Mouse (Mus musculus) embryonic stem cell, embryonic (primary cell): ENCODE data around the gene Akr1b7.
"Not testable (repeated sequence)": the region's sequence is repeated elsewhere in the genome, so short reads cannot be mapped to it uniquely, and the experiment has no call there.

Experiments used
- CTCF ChIA-PET, 4 experiments: fragments of 300-600 bp in 2 of 4; fragments of 350-600 bp in 2 of 4; sonication (Branson Sonifier 250); formaldehyde crosslinking; loops; one replicate each; lab custom pipeline; 2022; ENCODE audit warnings: inconsistent platforms in 2 of 4; lab: Charles Lee
- POLR2A ChIA-PET, 4 experiments: fragments of 300-600 bp in 2 of 4; fragments of 350-600 bp in 2 of 4; sonication (Branson Sonifier 250); formaldehyde crosslinking; loops; one replicate each; lab custom pipeline; 2022; ENCODE audit warnings: antibody characterized with exemption in 4 of 4, inconsistent platforms in 1 of 4; lab: Charles Lee

Gene Akr1b7

GRCm38 (mm10) chr6:34412023-34412422 is at the start of gene Akr1b7:
Akr1b7 (plus strand) TSS chr6:34412334.
- ChIA-PET CTCF (no interaction called here), POLR2A (no interaction called here)

- ChIA-PET POLR2A (interaction anchor here in 2 of 4 experiments (0.5 to 1.8 kb wide), 7 partner anchors 8 to 822 kb away, joined by 3 to 5 read pairs (median 4); partner anchors contain the start of gene Akr1b8 (in 1 of the 2)), CTCF (interaction anchor here (0.6 to 2.4 kb wide), 12 partner anchors 9 to 396 kb away, joined by 3 to 11 read pairs (median 4); partner anchors contain the start of genes Akr1b8 (in 3 of the 4), Akr1b10 (in 1 of the 4) and Akr1b3 (in 1 of the 4))
Measured at GRCm38 (mm10) chr6:34364217-34365136, 47.7 kb upstream of the Akr1b7 start.

GRCm38 (mm10) chr6:34367998-34368397 is 44.1 kb upstream of the Akr1b7 start:
- ChIA-PET CTCF (interaction anchor here in 2 of 4 experiments (1.0 to 1.2 kb wide), 2 partner anchors 21 to 22 kb away, joined by 3 to 5 read pairs; no protein-coding TSS in a partner anchor), POLR2A (interaction anchor here in 2 of 4 experiments (0.5 to 1.3 kb wide), 3 partner anchors 14 to 173 kb away, joined by 3 to 4 read pairs (median 4); no protein-coding TSS in a partner anchor)

GRCm38 (mm10) chr6:34370081-34370480 is 42.1 kb upstream of the Akr1b7 start:
- ChIA-PET CTCF (interaction anchor here in 2 of 4 experiments (0.6 to 1.3 kb wide), 3 partner anchors 11 to 77 kb away, joined by 3 to 14 read pairs (median 4); no protein-coding TSS in a partner anchor), POLR2A (interaction anchor here in 2 of 4 experiments (0.7 to 1.9 kb wide), 6 partner anchors 10 to 508 kb away, joined by 3 to 6 read pairs (median 4); partner anchors contain the start of gene Cyren (in 1 of the 2))

- CTCF ChIA-PET, result interaction anchor here (0.6 to 1.5 kb wide), 7 partner anchors 76 to 886 kb away, joined by 3 to 10 read pairs (median 3); no protein-coding TSS in a partner anchor
Measured at GRCm38 (mm10) chr6:34371700-34372351, 40.3 kb upstream of the Akr1b7 start.

GRCm38 (mm10) chr6:34373841-34374240 is 38.3 kb upstream of the Akr1b7 start:
- ChIA-PET POLR2A (interaction anchor here in 3 of 4 experiments (0.6 to 1.2 kb wide), 6 partner anchors 10 to 30 kb away, joined by 3 to 5 read pairs (median 4); partner anchors contain the start of gene Akr1b10 (in 2 of the 3)), CTCF (interaction anchor here (0.5 to 1.2 kb wide), 8 partner anchors 9 to 548 kb away, joined by 3 to 7 read pairs (median 4); no protein-coding TSS in a partner anchor)

More at GRCm38 (mm10) chr6:34371700-34372351, 40.3 kb upstream of the Akr1b7 start:
- POLR2A ChIA-PET, result interaction anchor here in 2 of 4 experiments (0.6 to 1.4 kb wide), 6 partner anchors 12 to 441 kb away, joined by 3 to 5 read pairs (median 4); no protein-coding TSS in a partner anchor

GRCm38 (mm10) chr6:34375888-34376287 is 36.2 kb upstream of the Akr1b7 start:
- CTCF ChIA-PET, result not testable (repeated sequence)

GRCm38 (mm10) chr6:34383401-34383800 is 28.7 kb upstream of the Akr1b7 start:
- CTCF ChIA-PET, result interaction anchor here in 1 of 4 experiments (0.6 kb wide), 1 partner anchor 539 kb away, joined by 3 read pairs; no protein-coding TSS in a partner anchor
- POLR2A ChIA-PET, result interaction anchor here in 3 of 4 experiments (0.7 to 0.9 kb wide), 3 partner anchors 10 to 411 kb away, joined by 3 to 5 read pairs (median 3); no protein-coding TSS in a partner anchor

More at GRCm38 (mm10) chr6:34375888-34376287, 36.2 kb upstream of the Akr1b7 start:
- POLR2A ChIA-PET, result interaction anchor here in 1 of 4 experiments (0.7 kb wide), 1 partner anchor 22 kb away, joined by 3 read pairs; the partner anchor contains the start of gene Akr1b8

- CTCF ChIA-PET, result interaction anchor here (0.6 to 1.5 kb wide), 7 partner anchors 14 to 376 kb away, joined by 3 to 6 read pairs (median 4); no protein-coding TSS in a partner anchor
- POLR2A ChIA-PET, result interaction anchor here in 3 of 4 experiments (0.5 to 2.1 kb wide), 10 partner anchors 10 to 145 kb away, joined by 3 to 7 read pairs (median 3); partner anchors contain the start of genes Akr1b3 (in 1 of the 3) and Akr1b8 (in 1 of the 3)
Measured at GRCm38 (mm10) chr6:34384110-34384661, 27.9 kb upstream of the Akr1b7 start, which contains the start of gene Akr1b10. Akr1b10 (plus strand) TSS chr6:34384218.

GRCm38 (mm10) chr6:34384701-34385370 is 27.3 kb upstream of the Akr1b7 start:
- CTCF ChIA-PET, result interaction anchor here (0.6 to 1.5 kb wide), 6 partner anchors 14 to 375 kb away, joined by 3 to 8 read pairs (median 4); no protein-coding TSS in a partner anchor

GRCm38 (mm10) chr6:34388420-34389156 is 23.5 kb upstream of the Akr1b7 start:
- CTCF ChIA-PET, result no interaction called here

More at GRCm38 (mm10) chr6:34384701-34385370, 27.3 kb upstream of the Akr1b7 start:
- POLR2A ChIA-PET, result interaction anchor here in 2 of 4 experiments (0.5 to 2.1 kb wide), 7 partner anchors 11 to 144 kb away, joined by 3 to 7 read pairs (median 3); partner anchors contain the start of gene Akr1b3 (in 1 of the 2)

GRCm38 (mm10) chr6:34395897-34396296 is 16.2 kb upstream of the Akr1b7 start:
- ChIA-PET CTCF (no interaction called here), POLR2A (no interaction called here)

More at GRCm38 (mm10) chr6:34388420-34389156, 23.5 kb upstream of the Akr1b7 start:
- POLR2A ChIA-PET, result interaction anchor here in 2 of 4 experiments (0.6 to 1.1 kb wide), 2 partner anchors 87 to 473 kb away, joined by 3 read pairs; partner anchors contain the start of gene Bpgm (in 1 of the 2)

GRCm38 (mm10) chr6:34398431-34398830 is 13.7 kb upstream of the Akr1b7 start:
- CTCF ChIA-PET, result no interaction called here
- POLR2A ChIA-PET, result interaction anchor here in 1 of 4 experiments (1.9 kb wide), 1 partner anchor 13 kb away, joined by 7 read pairs; the partner anchor contains the start of gene Akr1b10

- CTCF ChIA-PET, result interaction anchor here in 1 of 4 experiments (0.9 kb wide), 1 partner anchor 15 kb away, joined by 6 read pairs; no protein-coding TSS in a partner anchor
Measured at GRCm38 (mm10) chr6:34399606-34400220, 12.4 kb upstream of the Akr1b7 start.

GRCm38 (mm10) chr6:34400696-34401095 is 11.4 kb upstream of the Akr1b7 start:
- CTCF ChIA-PET, result no interaction called here
- POLR2A ChIA-PET, result interaction anchor here in 2 of 4 experiments (0.6 to 1.6 kb wide), 3 partner anchors 21 to 315 kb away, joined by 4 to 5 read pairs (median 4); no protein-coding TSS in a partner anchor

More at GRCm38 (mm10) chr6:34399606-34400220, 12.4 kb upstream of the Akr1b7 start:
- POLR2A ChIA-PET, result interaction anchor here in 3 of 4 experiments (0.6 to 1.9 kb wide), 5 partner anchors 15 to 208 kb away, joined by 3 to 10 read pairs (median 4); partner anchors contain the start of gene Akr1b10 (in 1 of the 3)
